Mouse (Mus musculus) forebrain, postnatal 0 days (tissue): ENCODE results near the gene Chst11. TPM values are rescaled to one million over a fixed set of nuclear protein-coding genes. Genes with fewer than 3 reads are reported as not detected.

Source experiments
- ATAC-seq: fragments of 200-750 bp; cut with Nextera tagmentation; 2 replicates; pipeline ENCODE4 v1.8.0; 2017; ENCODE audit warnings: mild to moderate bottlenecking, moderate library complexity
- DNase-seq: peaks from one replicate; pipeline ENCODE4 v3.0.0-alpha.2; 2015
- H3K27ac ChIP-seq: fragments of 300-500 bp; sonication (generic); 2 replicates; pipeline ENCODE4 v1.5.1; 2014; ENCODE audit warnings: low read depth, mild to moderate bottlenecking, antibody characterized with exemption, low read length, moderate library complexity, mixed read lengths
- H3K27me3 ChIP-seq: fragments of 300-500 bp; sonication (generic); 2 replicates; pipeline ENCODE4 v1.6.1; 2014; ENCODE audit warnings: mild to moderate bottlenecking, low read length, mixed read lengths; ENCODE audit not compliant: insufficient read depth
- H3K36me3 ChIP-seq: fragments of 300-500 bp; sonication (generic); 2 replicates; pipeline ENCODE4 v1.6.1; 2014; ENCODE audit warnings: mild to moderate bottlenecking, moderate library complexity; ENCODE audit not compliant: insufficient read depth
- H3K4me1 ChIP-seq: fragments of 300-500 bp; sonication (generic); 2 replicates; pipeline ENCODE4 v1.6.1; 2014; ENCODE audit warnings: antibody characterized with exemption; ENCODE audit not compliant: insufficient read depth
- H3K4me2 ChIP-seq: fragments of 300-500 bp; sonication (generic); 2 replicates; pipeline ENCODE4 v1.6.1; 2014; ENCODE audit warnings: low read depth, mild to moderate bottlenecking, moderate library complexity
- H3K4me3 ChIP-seq: fragments of 300-500 bp; sonication (generic); 2 replicates; pipeline ENCODE4 v1.5.1; 2014; ENCODE audit warnings: low read depth, low read length, mixed read lengths
- H3K9ac ChIP-seq: fragments of 300-500 bp; sonication (generic); 2 replicates; pipeline ENCODE4 v1.6.1; 2014; ENCODE audit warnings: mild to moderate bottlenecking
- H3K9me3 ChIP-seq: fragments of 300-500 bp; sonication (generic); 2 replicates; pipeline ENCODE4 v1.6.1; 2016; ENCODE audit warnings: low read length
- CTCF ChIP-seq: sonication (generic); IDR thresholded peaks from 2 replicates; pipeline ENCODE4 v1.5.1; 2016; ENCODE audit warnings: antibody characterized with exemption, control low read depth, low read depth
- WGBS: fragments of 180-500 bp; shearing (Covaris S2); extraction: QIAGEN DNeasy Blood & Tissue Kit; methylation state at CpG from one replicate; pipeline ENCODE4 v1.1.7; 2014; 5-methylcytosine and 5-hydroxymethylcytosine counted together
- polyA plus RNA-seq: library from polyadenylated mRNA; unstranded; fragments of >200 nt; fragmentation: Nextera tagmentation; extraction: Ambion mirVana; gene quantifications from 2 replicates; pipeline ENCODE4 v1.2.1, GENCODE M21; 2015
- total RNA-seq: library from RNA; depleted of rRNA; stranded (reverse); fragments of >200 nt; gene quantifications from 2 replicates; pipeline ENCODE4 v1.2.3, GENCODE M21; 2014

Gene Chst11
- total and polyA plus RNA-seq, 2 experiments from 2014 or later, result 2.9 to 20.8 TPM

GRCm38 (mm10) chr10:83186984-83187383, 201.7 kb downstream of the Chst11 start:
- H3K27ac ChIP-seq, result no peak overlapping the region
- H3K36me3 ChIP-seq, result peaks cover 6% of the 10 kb centered on the region; the same call in 1 of the 2 replicates
- DNase-seq, result peak; percentile 30
- peaks cover 10% of the 10 kb centered on the region; the same call in 1 of the 2 replicates for H3K4me1 ChIP-seq
- H3K27me3 ChIP-seq, result no peaks in the 10 kb centered on the region
- H3K9ac ChIP-seq, result no peak overlapping the region
- no peak overlapping the region for H3K4me2 ChIP-seq
- H3K9me3 ChIP-seq, result no peaks in the 10 kb centered on the region
- WGBS, result 40% methylated on average over 5 of the region's 5 CpGs
- ATAC-seq, result no peak
- no peak overlapping the region for H3K4me3 ChIP-seq
- no peak for TF ChIP-seq CTCF

DNA sequence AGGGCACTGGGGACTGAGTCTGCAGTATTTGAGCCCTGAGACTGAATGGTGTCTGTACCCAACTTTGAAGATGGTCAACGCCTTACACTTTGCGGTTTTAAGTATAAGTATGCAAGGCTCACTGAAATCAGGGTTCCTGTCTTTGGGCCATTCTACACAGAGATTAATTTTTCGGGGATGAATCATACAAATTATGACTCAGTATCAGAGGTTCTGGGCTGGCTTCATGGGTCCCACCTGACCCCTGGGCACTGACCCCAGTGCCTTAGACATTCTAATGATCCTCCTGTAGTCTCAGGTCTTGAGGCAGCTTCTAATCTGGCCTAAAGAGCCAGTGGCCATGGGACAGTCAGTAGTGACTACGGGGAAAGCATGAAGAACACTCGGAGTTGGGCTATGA, 203.8 kb downstream of the Chst11 start:
- no peak for DNase-seq

DNA sequence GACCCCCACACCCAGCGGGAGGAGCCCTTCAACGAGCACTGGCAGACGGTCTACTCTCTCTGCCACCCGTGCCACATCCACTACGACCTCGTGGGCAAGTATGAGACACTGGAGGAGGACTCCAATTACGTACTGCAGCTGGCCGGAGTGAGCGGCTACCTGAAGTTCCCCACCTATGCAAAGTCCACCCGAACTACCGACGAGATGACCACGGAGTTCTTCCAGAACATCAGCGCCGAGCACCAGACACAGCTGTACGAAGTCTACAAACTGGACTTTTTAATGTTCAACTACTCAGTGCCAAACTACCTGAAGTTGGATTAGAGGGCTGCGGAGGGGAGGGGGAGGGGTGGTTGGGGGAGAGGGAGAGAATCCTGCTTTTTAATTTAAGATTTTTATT, 206.2 kb downstream of the Chst11 start:
- Histone ChIP-seq H3K4me3 (no peak overlapping the region), H3K9me3 (no peaks in the 10 kb centered on the region), H3K4me1 (0 out of 2 replicates have a peak, but pooled peaks cover 4% of the 10 kb centered on the region), H3K36me3 (peaks cover 6% of the 10 kb centered on the region; the same call in 1 of the 2 replicates), H3K27ac (no peak overlapping the region), H3K9ac (no peak overlapping the region), H3K27me3 (no peaks in the 10 kb centered on the region), H3K4me2 (no peak overlapping the region)
- ATAC-seq (no peak), DNase-seq (no peak)
- WGBS, result 96% methylated on average over 17 of the region's 17 CpGs
- TF ChIP-seq CTCF, result no peak

More for the DNA sequence above, 203.8 kb downstream of the Chst11 start:
- peaks cover 6% of the 10 kb centered on the region; the same call in 1 of the 2 replicates for H3K36me3 ChIP-seq
- ATAC-seq, result no peak
- H3K4me3 ChIP-seq, result no peak overlapping the region
- WGBS, result 98% methylated on average over 5 of the region's 5 CpGs
- H3K4me1 ChIP-seq, result peaks cover 9% of the 10 kb centered on the region; the same call in 1 of the 2 replicates
- H3K9me3 ChIP-seq, result no peaks in the 10 kb centered on the region
- H3K9ac ChIP-seq, result no peak overlapping the region
- no peak overlapping the region for H3K4me2 ChIP-seq
- no peaks in the 10 kb centered on the region for H3K27me3 ChIP-seq
- no peak for TF ChIP-seq CTCF
- no peak overlapping the region for H3K27ac ChIP-seq

- H3K27me3 ChIP-seq, result no peaks in the 10 kb centered on the region
- no peak overlapping the region for H3K27ac ChIP-seq
- TF ChIP-seq CTCF, result no peak
- ATAC-seq (no peak), DNase-seq (no peak)
- 0 out of 2 replicates have a peak, but pooled peaks cover 4% of the 10 kb centered on the region for H3K4me1 ChIP-seq
- H3K4me3 ChIP-seq, result no peak overlapping the region
- no peak overlapping the region for H3K9ac ChIP-seq
- 52% methylated on average over 6 of the region's 6 CpGs for WGBS
- peaks cover 6% of the 10 kb centered on the region; the same call in 1 of the 2 replicates for H3K36me3 ChIP-seq
- H3K4me2 ChIP-seq, result no peak overlapping the region
- H3K9me3 ChIP-seq, result no peaks in the 10 kb centered on the region
These were observed 206.7 kb downstream of the Chst11 start for GRCm38 (mm10) chr10:83191982-83192381.

- Histone ChIP-seq H3K4me3 (no peak overlapping the region), H3K9me3 (no peaks in the 10 kb centered on the region), H3K4me2 (no peak overlapping the region), H3K9ac (no peak overlapping the region), H3K27ac (no peak overlapping the region), H3K4me1 (0 out of 2 replicates have a peak, but pooled peaks cover 4% of the 10 kb centered on the region), H3K27me3 (no peaks in the 10 kb centered on the region), H3K36me3 (no peaks in the 10 kb centered on the region)
- WGBS, result 47% methylated on average over 11 of the region's 11 CpGs
- peak; percentile 83 for TF ChIP-seq CTCF
- ATAC-seq (no peak), DNase-seq (peak; percentile 71)
These were observed 212.5 kb downstream of the Chst11 start for GRCm38 (mm10) chr10:83197690-83198336.

- Histone ChIP-seq H3K36me3 (no peaks in the 10 kb centered on the region), H3K4me3 (no peak overlapping the region), H3K27ac (no peak overlapping the region), H3K9ac (no peak overlapping the region), H3K9me3 (no peaks in the 10 kb centered on the region), H3K4me2 (no peak overlapping the region), H3K4me1 (0 out of 2 replicates have a peak, but pooled peaks cover 4% of the 10 kb centered on the region), H3K27me3 (no peaks in the 10 kb centered on the region)
- DNase-seq (no peak), ATAC-seq (no peak)
- 85% methylated on average over 5 of the region's 5 CpGs for WGBS
- no peak for TF ChIP-seq CTCF
These were observed 213.4 kb downstream of the Chst11 start for GRCm38 (mm10) chr10:83198692-83199091.

DNA sequence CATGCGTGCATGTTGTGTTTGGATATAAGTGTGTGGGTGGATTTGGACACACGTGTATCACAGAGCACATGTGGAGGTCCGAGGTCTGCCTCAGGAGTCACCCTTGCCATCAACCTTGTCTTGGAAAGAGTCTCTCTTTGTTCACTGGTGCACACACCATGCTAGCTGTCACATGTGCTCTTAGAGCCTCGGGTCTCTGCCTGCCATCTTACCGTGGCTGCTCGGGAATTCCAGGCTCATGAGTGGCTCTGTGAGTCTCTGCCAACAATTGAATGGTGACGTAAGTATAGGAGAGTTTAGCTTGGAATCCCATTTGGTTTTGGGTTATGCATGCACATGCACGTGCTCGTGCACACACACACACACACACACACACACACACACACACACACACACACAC, 214.0 kb downstream of the Chst11 start:
- no peak for TF ChIP-seq CTCF
- H3K27ac ChIP-seq, result no peak overlapping the region
- H3K4me2 ChIP-seq, result no peak overlapping the region
- 0 out of 2 replicates have a peak, but pooled peaks cover 4% of the 10 kb centered on the region for H3K4me1 ChIP-seq
- ATAC-seq (peak; percentile 66; the same call in 1 of the 2 replicates), DNase-seq (no peak)
- H3K36me3 ChIP-seq, result no peaks in the 10 kb centered on the region
- H3K27me3 ChIP-seq, result no peaks in the 10 kb centered on the region
- no peaks in the 10 kb centered on the region for H3K9me3 ChIP-seq
- 61% methylated on average over 9 of the region's 9 CpGs for WGBS
- H3K4me3 ChIP-seq, result no peak overlapping the region
- no peak overlapping the region for H3K9ac ChIP-seq
